In the genomic region with DNA sequence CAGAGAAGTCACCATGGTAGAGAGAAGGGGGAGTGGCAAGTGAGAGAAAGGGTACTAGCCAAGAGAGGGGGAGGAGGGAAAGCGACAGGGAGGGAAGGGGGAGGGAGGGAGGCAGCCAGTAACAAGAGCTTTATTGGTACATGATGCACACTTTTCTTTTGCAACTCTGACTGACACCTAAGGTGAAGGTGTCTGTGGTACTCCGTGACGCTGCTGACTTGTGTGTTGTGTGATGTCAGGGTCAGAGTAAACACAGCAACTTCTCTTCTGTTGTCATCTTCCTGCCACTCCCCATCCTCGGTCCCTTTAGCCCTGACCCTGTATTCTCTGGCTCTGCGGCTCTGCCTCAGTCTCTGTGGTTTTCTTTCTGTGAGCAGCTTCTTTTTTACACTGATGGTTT, we compare ENCODE assay signal across 17 mouse cellular contexts. TPM values are rescaled to one million over a fixed set of nuclear protein-coding genes. Genes with fewer than 3 reads are reported as not detected.
A peak's percentile ranks its signal among the peaks of the same experiment; 100 is the strongest.
DNase-seq lines count a peak whose midpoint lies in the region; ATAC-seq lines count a peak whose summit lies in the region.
"Had no signal": no experiment of that assay in that cellular context is flagged by ENCODE, and none has a peak within 500 bp of the region (broad histone marks: within the 10 kb centered on the region; RNA-seq: fewer than 3 reads in every experiment).

No protein-coding gene starts in this region.

- peaks cover 12% of the 10 kb centered on the region for H3K4me1 ChIP-seq in heart, embryonic 15.5 days (replicated peaks)
- H3K4me1 ChIP-seq in midbrain, embryonic 11.5 days (ENCODE audit: control insufficient read depth, insufficient read depth, low read length) = no peaks in the 10 kb centered on the region
- no peaks in the 10 kb centered on the region for H3K4me1 ChIP-seq in midbrain, embryonic 10.5 days
- H3K4me1 ChIP-seq: lung, embryonic 15.5 days; neural tube, embryonic 13.5 days had no signal

- WGBS in heart, embryonic 15.5 days = 73% methylated on average over 5 of the region's 5 CpGs
- 68% methylated on average over 5 of the region's 5 CpGs for WGBS in midbrain, embryonic 11.5 days
- WGBS in midbrain, embryonic 10.5 days = 66% methylated on average over 5 of the region's 5 CpGs

- no peak overlapping the region for H3K4me3 ChIP-seq in heart, embryonic 15.5 days
- no peak overlapping the region for H3K4me3 ChIP-seq in midbrain, embryonic 11.5 days (ENCODE audit: low read depth, low read length)
- no peak overlapping the region for H3K4me3 ChIP-seq in midbrain, embryonic 10.5 days
- H3K4me3 ChIP-seq: erythroblast, embryonic 14.5 days; lung, embryonic 15.5 days; neural tube, embryonic 13.5 days had no signal

- peak overlapping the region; percentile 31; the same call in 1 of the 2 replicates for H3K27ac ChIP-seq in heart, embryonic 15.5 days
- H3K27ac ChIP-seq in midbrain, embryonic 11.5 days (ENCODE audit: low read depth, low read length) = no peak overlapping the region
- no peak overlapping the region for H3K27ac ChIP-seq in midbrain, embryonic 10.5 days (replicated peaks)
- H3K27ac ChIP-seq: lung, embryonic 15.5 days; neural tube, embryonic 13.5 days had no signal

- no peaks in the 10 kb centered on the region for H3K9me3 ChIP-seq in heart, embryonic 15.5 days (replicated peaks)
- H3K9me3 ChIP-seq in midbrain, embryonic 11.5 days (ENCODE audit: control insufficient read depth, low read length) = no peaks in the 10 kb centered on the region
- H3K9me3 ChIP-seq in midbrain, embryonic 10.5 days (replicated peaks) = no peaks in the 10 kb centered on the region
- H3K9me3 ChIP-seq: lung, embryonic 15.5 days; neural tube, embryonic 13.5 days had no signal

- DNase-seq in heart, postnatal 14 days = no peak
- peak; percentile 79 for DNase-seq in midbrain, embryonic 11.5 days (ENCODE audit: low spot score, missing footprints)
- no peak for DNase-seq in midbrain, embryonic 10.5 days (ENCODE audit: low spot score)
- DNase-seq in heart, adult 9 months (ENCODE audit: low spot score in 2 of 2) = no peak
- DNase-seq in adipocyte (ENCODE audit: low spot score) = no peak
- DNase-seq: adrenal gland, postnatal 25 days; cerebellum, adult 8-10 months; kidney, adult 9 months; layer of hippocampus, postnatal 36 days had no signal

- H3K36me3 ChIP-seq in heart, embryonic 15.5 days = peaks cover 9% of the 10 kb centered on the region
- H3K36me3 ChIP-seq in midbrain, embryonic 11.5 days (ENCODE audit: control insufficient read depth, insufficient read depth, low read length) = peaks cover 2% of the 10 kb centered on the region; the same call in 1 of the 2 replicates
- peaks cover 79% of the 10 kb centered on the region for H3K36me3 ChIP-seq in midbrain, embryonic 10.5 days

- ATAC-seq in heart, embryonic 15.5 days (replicated peaks; ENCODE audit: insufficient number of reproducible peaks, insufficient read depth, low FRiP score, low read depth) = no peak
- no peak for ATAC-seq in midbrain, embryonic 11.5 days (ENCODE audit: low FRiP score)
- peak; percentile 94 for ATAC-seq in megakaryocyte, adult 5-6 weeks (ENCODE audit: poor library complexity, severe bottlenecking)
- no peak for ATAC-seq in cerebellum, adult (ENCODE audit: insufficient number of reproducible peaks, low FRiP score, low TSS enrichment)
- ATAC-seq: forebrain, embryonic 14.5 days; hindbrain, embryonic 16.5 days had no signal

- no peak overlapping the region for H3K9ac ChIP-seq in heart, embryonic 15.5 days
- H3K9ac ChIP-seq in midbrain, embryonic 11.5 days (ENCODE audit: low read length) = no peak overlapping the region
- H3K9ac ChIP-seq: lung, embryonic 15.5 days; neural tube, embryonic 13.5 days had no signal

- no peaks in the 10 kb centered on the region for H3K27me3 ChIP-seq in heart, embryonic 15.5 days
- no peaks in the 10 kb centered on the region for H3K27me3 ChIP-seq in midbrain, embryonic 11.5 days (ENCODE audit: control insufficient read depth, insufficient read depth, low read length)
- H3K27me3 ChIP-seq in midbrain, embryonic 10.5 days (ENCODE audit: low read depth, poor library complexity, severe bottlenecking) = no peaks in the 10 kb centered on the region
- H3K27me3 ChIP-seq: lung, embryonic 15.5 days; neural tube, embryonic 13.5 days had no signal

- H3K4me2 ChIP-seq in heart, embryonic 15.5 days = no peak overlapping the region
- no peak overlapping the region for H3K4me2 ChIP-seq in midbrain, embryonic 11.5 days
- H3K4me2 ChIP-seq: lung, embryonic 15.5 days; neural tube, embryonic 13.5 days had no signal

- intact Hi-C loops in heart, postnatal 14 days (cut with DNase I) = no loop called here

RNA-seq across cellular contexts. Expression of gene Zfp36l2, which starts 38.5 kb away (rescaled TPM):
- 6.6 and 8.7 TPM in 2 replicates for polyA plus RNA-seq in heart, embryonic 15.5 days (2015; fragmentation: Nextera tagmentation; extraction: Ambion mirVana)
- 10 to 100 TPM; 30.3 to 33.3 TPM for total RNA-seq in heart, postnatal 14 days (2021)
- polyA plus RNA-seq in midbrain, embryonic 11.5 days (2014; fragmentation: Nextera tagmentation; extraction: Ambion mirVana) = 14.4 and 14.6 TPM in 2 replicates
- 7.8 and 8.1 TPM in 2 replicates for polyA plus RNA-seq in midbrain, embryonic 10.5 days (2016; fragmentation: Nextera tagmentation; extraction: Ambion mirVana)
- total RNA-seq in megakaryocyte, adult 5-6 weeks (2015) = 316 and 357 TPM in 2 replicates
- total RNA-seq in megakaryocyte, adult 5-6 weeks (2017) = 121 and 168 TPM in 2 replicates
